Mouse (Mus musculus) hindbrain, embryonic 11.5 days (tissue): Measurements from ENCODE around the gene Casp1. TPM values are rescaled to one million over a fixed set of nuclear protein-coding genes. Genes with fewer than 3 reads are reported as not detected.

Experiments
- ATAC-seq: fragments of 200-750 bp; cut with Nextera tagmentation; 2 replicates; pipeline ENCODE4 v1.8.0; 2017; ENCODE audit warnings: mild to moderate bottlenecking, moderate TSS enrichment, moderate library complexity; ENCODE audit not compliant: low FRiP score
- DNase-seq: peaks from one replicate; pipeline ENCODE4 v3.0.0-alpha.2; 2015; ENCODE audit warnings: low spot score
- H3K27ac ChIP-seq: fragments of 300-500 bp; sonication (generic); 2 replicates; pipeline ENCODE4 v1.5.1; 2014; ENCODE audit warnings: mild to moderate bottlenecking, low read depth, low read length
- H3K27me3 ChIP-seq: fragments of 300-500 bp; sonication (generic); 2 replicates; pipeline ENCODE4 v1.6.1; 2014; ENCODE audit warnings: mild to moderate bottlenecking, low read length, moderate library complexity, mixed read lengths; ENCODE audit not compliant: control insufficient read depth, insufficient read depth
- H3K36me3 ChIP-seq: fragments of 300-500 bp; sonication (generic); 2 replicates; pipeline ENCODE4 v1.6.1; 2014; ENCODE audit warnings: mild to moderate bottlenecking, low read length, moderate library complexity, mixed read lengths; ENCODE audit not compliant: control insufficient read depth, insufficient read depth
- H3K4me1 ChIP-seq: fragments of 300-500 bp; sonication (generic); replicated peaks from 2 replicates; pipeline ENCODE4 v1.6.1; 2014; ENCODE audit warnings: low read length, mixed read lengths; ENCODE audit not compliant: control insufficient read depth, insufficient read depth
- H3K4me2 ChIP-seq: fragments of 300-500 bp; sonication (generic); replicated peaks from 2 replicates; pipeline ENCODE4 v1.6.1; 2014; ENCODE audit warnings: mild to moderate bottlenecking, low read depth, low read length
- H3K4me3 ChIP-seq: fragments of 300-500 bp; sonication (generic); 2 replicates; pipeline ENCODE4 v1.5.1; 2014; ENCODE audit warnings: low read depth, low read length
- H3K9ac ChIP-seq: fragments of 300-500 bp; sonication (generic); 2 replicates; pipeline ENCODE4 v1.6.1; 2014; ENCODE audit warnings: low read depth, low read length
- H3K9me3 ChIP-seq: fragments of 300-500 bp; sonication (generic); 2 replicates; pipeline ENCODE4 v1.6.1; 2016; ENCODE audit warnings: low read length; ENCODE audit not compliant: control insufficient read depth
- WGBS: fragments of 180-500 bp; shearing (Covaris S2); extraction: QIAGEN DNeasy Blood & Tissue Kit; methylation state at CpG from one replicate; pipeline ENCODE4 v1.1.7; 2014; 5-methylcytosine and 5-hydroxymethylcytosine counted together
- polyA plus RNA-seq: library from polyadenylated mRNA; unstranded; fragments of >200 nt; fragmentation: Nextera tagmentation; extraction: Ambion mirVana; gene quantifications from 2 replicates; pipeline ENCODE4 v1.2.1, GENCODE M21; 2014

Gene Casp1
- polyA plus RNA-seq: 0.45 and 1.0 TPM in 2 replicates

DNA sequence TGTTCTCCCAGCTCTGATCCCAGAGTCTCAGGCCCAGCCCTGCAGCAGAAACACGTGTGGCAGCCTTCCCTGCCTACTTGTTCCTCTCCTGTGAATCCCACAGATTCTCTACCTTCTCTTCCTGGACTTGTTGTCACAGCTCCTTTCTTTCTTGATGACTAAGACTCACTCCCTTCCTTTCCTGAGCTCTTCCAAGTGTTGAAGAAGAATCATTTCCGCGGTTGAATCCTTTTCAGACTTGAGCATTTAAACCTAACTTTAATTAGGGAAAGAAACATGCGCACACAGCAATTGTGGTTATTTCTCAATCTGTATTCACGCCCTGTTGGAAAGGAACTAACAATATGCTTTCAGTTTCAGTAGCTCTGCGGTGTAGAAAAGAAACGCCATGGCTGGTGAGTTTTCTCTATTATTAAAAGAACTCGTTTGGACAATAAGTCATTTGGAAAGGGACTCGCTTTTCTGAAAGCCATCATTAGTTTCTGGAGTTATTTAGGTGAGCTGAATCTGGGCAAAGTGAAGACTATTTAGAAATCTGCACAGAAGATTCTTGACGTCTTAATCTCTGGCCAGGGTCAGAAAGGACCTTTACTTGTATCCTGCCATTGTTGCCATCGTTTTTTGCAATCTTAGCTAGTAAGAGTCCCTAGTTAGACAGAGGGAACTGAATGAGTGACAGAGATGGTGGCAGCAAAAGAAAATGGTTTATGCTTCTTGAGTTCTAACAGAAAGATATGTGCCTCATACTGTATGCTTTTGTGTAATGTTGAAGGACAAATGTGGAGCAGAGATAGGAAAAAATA, at the start of gene Casp1:
Gene Casp1 (plus strand): TSS at position 189 of the 803 bp plus-strand sequence.
- Histone ChIP-seq H3K4me1 (no peaks in the 10 kb centered on the region), H3K4me2 (no peak within 1 kb of the TSS), H3K9me3 (no peaks in the 10 kb centered on the region), H3K9ac (no peak within 1 kb of the TSS), H3K36me3 (no peaks in the 10 kb centered on the region), H3K4me3 (no peak within 1 kb of the TSS), H3K27me3 (no peaks in the 10 kb centered on the region), H3K27ac (no peak within 1 kb of the TSS)
- WGBS: 76% methylated on average over 11 of the region's 11 CpGs
- ATAC-seq (no peak), DNase-seq (no peak)

DNA sequence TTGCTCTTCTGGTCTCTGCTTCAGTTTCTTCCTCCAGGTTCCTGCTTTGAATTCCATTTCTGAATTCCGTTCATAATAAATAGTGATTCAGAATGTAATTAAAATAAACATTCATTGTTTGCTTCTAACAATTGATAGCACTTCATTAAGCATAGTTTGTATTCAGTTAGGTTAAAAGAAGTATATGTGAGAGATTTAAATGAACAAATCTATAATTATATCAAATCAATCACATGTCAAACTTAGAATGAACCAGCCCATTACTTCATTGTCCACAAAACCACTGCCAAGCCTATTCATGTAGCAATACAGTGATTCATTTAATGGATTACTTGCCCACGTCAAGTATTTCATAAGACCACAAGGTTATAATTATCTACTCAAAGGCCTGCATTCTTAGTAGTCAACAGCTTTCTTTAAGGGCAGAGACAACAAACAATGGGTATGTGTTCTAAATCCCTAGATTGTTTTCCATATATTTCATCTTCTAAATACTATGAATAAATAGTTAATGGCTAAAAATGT, 34.3 kb upstream of the Casp1 start:
- Histone ChIP-seq H3K27me3 (no peaks in the 10 kb centered on the region), H3K9ac (no peak overlapping the region), H3K9me3 (no peaks in the 10 kb centered on the region), H3K27ac (no peak overlapping the region), H3K4me1 (no peaks in the 10 kb centered on the region), H3K36me3 (no peaks in the 10 kb centered on the region), H3K4me2 (no peak overlapping the region), H3K4me3 (no peak overlapping the region)
- ATAC-seq (no peak), DNase-seq (no peak)
- 62% methylated on average over 2 of the region's 2 CpGs for WGBS

DNA sequence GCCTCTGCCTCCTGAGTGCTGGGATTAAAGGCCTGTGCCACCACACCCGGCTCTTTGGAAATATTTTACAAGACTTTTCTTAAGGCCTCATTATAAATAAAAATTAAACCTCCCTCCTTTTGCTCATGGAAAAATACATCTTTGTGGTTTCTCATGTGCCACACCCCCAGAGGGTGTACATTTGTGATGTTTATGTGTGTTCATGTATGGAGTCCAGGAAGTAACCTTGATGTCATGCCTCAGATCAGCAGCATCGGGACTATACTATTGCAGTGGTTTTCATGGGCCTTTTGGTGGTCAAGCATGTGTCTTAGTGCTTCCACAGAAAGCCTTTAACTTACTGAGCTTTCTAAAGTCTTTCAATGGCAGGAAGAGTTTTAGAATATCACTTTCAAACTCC, 28.0 kb upstream of the Casp1 start:
- Histone ChIP-seq H3K27me3 (no peaks in the 10 kb centered on the region), H3K9me3 (no peaks in the 10 kb centered on the region), H3K4me2 (no peak overlapping the region), H3K9ac (no peak overlapping the region), H3K27ac (no peak overlapping the region), H3K4me3 (no peak overlapping the region), H3K4me1 (no peaks in the 10 kb centered on the region), H3K36me3 (no peaks in the 10 kb centered on the region)
- 87% methylated on average over 2 of the region's 2 CpGs for WGBS
- no peak for DNase-seq
- no peak for ATAC-seq

DNA sequence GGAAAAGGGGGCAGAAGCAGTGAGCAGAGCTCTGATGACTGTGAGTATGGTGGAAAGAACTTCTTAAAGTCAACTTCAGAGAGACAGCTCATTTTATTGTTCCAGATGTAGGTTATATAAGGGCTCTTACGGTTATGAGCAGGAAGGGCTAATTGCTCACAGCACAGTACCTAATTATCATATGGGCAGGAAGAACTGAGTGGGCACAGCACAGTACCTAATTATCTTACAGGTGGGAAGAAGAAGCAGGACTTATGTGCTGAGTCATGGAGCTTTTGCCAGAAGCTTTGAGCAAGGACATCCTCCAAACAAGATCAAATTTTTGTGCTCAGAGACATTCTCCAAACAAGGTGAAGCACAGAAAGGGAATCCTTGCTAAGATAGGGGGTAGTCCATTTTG, 27.4 kb upstream of the Casp1 start:
- H3K36me3 ChIP-seq: no peaks in the 10 kb centered on the region
- DNase-seq: no peak
- H3K27ac ChIP-seq: no peak overlapping the region
- H3K9me3 ChIP-seq: no peaks in the 10 kb centered on the region
- no peak overlapping the region for H3K9ac ChIP-seq
- no peak overlapping the region for H3K4me2 ChIP-seq
- no peaks in the 10 kb centered on the region for H3K27me3 ChIP-seq
- ATAC-seq: no peak
- H3K4me3 ChIP-seq: no peak overlapping the region
- 91% methylated on average over 1 of the region's 1 CpGs for WGBS
- H3K4me1 ChIP-seq: no peaks in the 10 kb centered on the region

DNA sequence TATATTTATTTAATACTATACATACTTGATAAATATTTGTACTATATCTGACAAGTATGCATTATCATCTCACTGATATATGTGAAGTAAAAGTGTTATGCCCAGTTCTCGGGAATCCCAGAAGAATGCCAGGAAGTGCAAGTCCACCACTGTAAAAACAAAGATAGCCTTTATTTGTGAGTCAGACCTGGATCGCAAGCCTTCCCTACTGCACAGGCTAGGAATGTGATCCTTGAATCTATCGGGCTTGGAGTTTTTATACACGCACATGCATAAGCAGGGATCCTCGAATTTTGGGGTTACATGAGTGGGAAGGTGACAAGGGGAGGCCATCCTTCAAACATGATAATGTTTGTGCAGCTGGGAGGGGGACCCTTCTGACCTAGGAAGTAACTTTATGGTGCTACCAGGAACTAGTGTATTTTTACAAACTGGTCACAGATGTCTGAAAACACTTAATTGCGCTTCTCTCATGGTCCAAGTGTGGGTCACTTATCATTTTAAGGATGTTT, 26.9 kb upstream of the Casp1 start:
- 80% methylated on average over 6 of the region's 6 CpGs for WGBS
- H3K9ac ChIP-seq: no peak overlapping the region
- DNase-seq (no peak), ATAC-seq (no peak)
- H3K36me3 ChIP-seq: no peaks in the 10 kb centered on the region
- no peak overlapping the region for H3K27ac ChIP-seq
- H3K4me2 ChIP-seq: no peak overlapping the region
- no peaks in the 10 kb centered on the region for H3K4me1 ChIP-seq
- H3K9me3 ChIP-seq: no peaks in the 10 kb centered on the region
- H3K4me3 ChIP-seq: no peak overlapping the region
- H3K27me3 ChIP-seq: no peaks in the 10 kb centered on the region

DNA sequence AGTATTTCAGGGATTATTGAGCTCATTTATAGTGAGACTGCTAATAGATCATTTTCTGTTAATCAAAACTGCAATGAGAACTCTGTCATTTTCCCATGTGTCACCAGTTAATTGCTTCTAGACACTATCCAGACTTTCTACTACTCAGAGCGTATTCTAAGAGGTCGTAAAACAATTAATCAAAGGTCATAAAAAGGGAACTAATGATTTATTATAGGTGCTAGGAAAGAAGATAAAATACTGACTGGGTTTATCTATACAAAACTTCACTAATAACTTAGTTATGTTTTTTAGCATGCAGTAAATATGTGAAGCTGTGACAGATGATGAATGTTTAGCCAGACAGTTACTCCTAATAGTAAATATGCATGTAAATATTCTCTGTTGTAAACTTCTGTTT, 12.2 kb upstream of the Casp1 start:
- no peak overlapping the region for H3K4me2 ChIP-seq
- H3K27ac ChIP-seq: no peak overlapping the region
- DNase-seq: no peak
- H3K9me3 ChIP-seq: no peaks in the 10 kb centered on the region
- H3K4me3 ChIP-seq: no peak overlapping the region
- H3K36me3 ChIP-seq: no peaks in the 10 kb centered on the region
- no peak overlapping the region for H3K9ac ChIP-seq
- no peaks in the 10 kb centered on the region for H3K27me3 ChIP-seq
- no peaks in the 10 kb centered on the region for H3K4me1 ChIP-seq
- ATAC-seq: no peak
- WGBS: 90% methylated on average over 2 of the region's 2 CpGs

DNA sequence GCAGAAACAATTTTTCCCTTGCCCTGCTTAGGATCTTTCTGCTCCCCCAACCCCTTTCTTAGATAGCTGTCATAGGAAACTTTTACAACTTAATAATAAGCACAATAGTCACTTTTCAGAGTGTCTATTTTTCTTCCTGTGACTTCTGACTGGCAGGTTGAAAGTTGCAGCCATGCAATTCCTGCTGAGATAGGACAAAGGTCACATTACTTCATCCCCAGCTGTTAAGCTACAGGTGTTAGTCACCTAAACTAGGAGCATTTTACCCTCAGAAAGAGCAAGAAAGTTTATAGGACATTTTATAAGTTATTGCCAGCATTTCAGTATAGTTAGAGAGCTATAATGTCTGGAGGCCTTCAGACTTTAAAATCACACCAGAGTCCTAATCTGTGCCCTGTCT, 11.7 kb upstream of the Casp1 start:
- Histone ChIP-seq H3K9me3 (no peaks in the 10 kb centered on the region), H3K9ac (no peak overlapping the region), H3K27me3 (no peaks in the 10 kb centered on the region), H3K4me1 (no peaks in the 10 kb centered on the region), H3K4me2 (no peak overlapping the region), H3K36me3 (no peaks in the 10 kb centered on the region), H3K4me3 (no peak overlapping the region), H3K27ac (no peak overlapping the region)
- ATAC-seq (no peak), DNase-seq (no peak)

DNA sequence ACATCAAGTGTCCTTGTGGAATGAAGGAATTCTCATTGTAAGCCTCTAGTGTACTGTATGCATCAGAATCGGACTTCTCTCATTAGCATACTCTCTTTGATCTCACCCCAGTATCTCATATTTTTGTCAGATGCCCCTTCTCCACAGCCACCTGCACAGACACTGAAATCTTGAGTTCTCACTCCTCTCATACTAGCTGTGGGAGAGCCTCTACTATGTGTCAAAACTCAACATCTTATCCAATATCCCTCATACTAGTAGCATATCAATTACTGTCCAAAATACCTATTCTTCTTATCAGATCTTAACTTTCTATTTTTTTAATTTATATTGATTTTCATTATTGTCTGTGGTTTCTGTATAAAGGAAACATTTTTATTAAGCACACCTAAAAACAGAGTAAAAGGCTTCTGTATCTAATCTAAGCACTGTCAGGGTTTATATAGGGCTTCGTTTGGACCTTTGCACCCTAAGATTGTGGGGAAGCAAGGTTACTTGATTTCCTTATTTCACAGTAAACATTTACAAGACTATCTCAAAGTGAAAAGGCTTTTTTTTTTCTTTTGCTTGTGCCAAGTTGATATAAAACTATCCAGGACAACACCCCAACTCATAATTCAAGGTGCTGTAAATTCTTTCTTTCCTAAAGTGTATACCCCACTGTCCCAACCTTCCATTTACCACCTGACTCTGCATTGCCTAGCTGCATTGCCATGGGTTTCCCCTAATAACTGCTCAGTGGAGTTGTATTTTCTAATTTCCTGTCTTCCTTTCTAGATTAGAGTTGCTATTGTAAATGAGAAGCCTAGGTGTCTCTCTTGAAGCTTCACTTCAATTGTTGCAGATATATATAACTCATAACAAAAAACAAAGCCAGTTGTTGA, 1.7 kb upstream of the Casp1 start:
- 77% methylated on average over 2 of the region's 2 CpGs for WGBS
- DNase-seq: no peak

More for the DNA sequence above, 1.7 kb upstream of the Casp1 start:
- ATAC-seq: no peak
- no peaks in the 10 kb centered on the region for H3K9me3 ChIP-seq
- no peaks in the 10 kb centered on the region for H3K27me3 ChIP-seq
- no peak overlapping the region for H3K4me2 ChIP-seq
- H3K36me3 ChIP-seq: no peaks in the 10 kb centered on the region
- H3K4me3 ChIP-seq: no peak overlapping the region
- H3K9ac ChIP-seq: no peak overlapping the region
- no peak overlapping the region for H3K27ac ChIP-seq
- H3K4me1 ChIP-seq: no peaks in the 10 kb centered on the region
